Mouse (Mus musculus): ENCODE results near the gene Ubl3.

The Ubl3 gene

DNA sequence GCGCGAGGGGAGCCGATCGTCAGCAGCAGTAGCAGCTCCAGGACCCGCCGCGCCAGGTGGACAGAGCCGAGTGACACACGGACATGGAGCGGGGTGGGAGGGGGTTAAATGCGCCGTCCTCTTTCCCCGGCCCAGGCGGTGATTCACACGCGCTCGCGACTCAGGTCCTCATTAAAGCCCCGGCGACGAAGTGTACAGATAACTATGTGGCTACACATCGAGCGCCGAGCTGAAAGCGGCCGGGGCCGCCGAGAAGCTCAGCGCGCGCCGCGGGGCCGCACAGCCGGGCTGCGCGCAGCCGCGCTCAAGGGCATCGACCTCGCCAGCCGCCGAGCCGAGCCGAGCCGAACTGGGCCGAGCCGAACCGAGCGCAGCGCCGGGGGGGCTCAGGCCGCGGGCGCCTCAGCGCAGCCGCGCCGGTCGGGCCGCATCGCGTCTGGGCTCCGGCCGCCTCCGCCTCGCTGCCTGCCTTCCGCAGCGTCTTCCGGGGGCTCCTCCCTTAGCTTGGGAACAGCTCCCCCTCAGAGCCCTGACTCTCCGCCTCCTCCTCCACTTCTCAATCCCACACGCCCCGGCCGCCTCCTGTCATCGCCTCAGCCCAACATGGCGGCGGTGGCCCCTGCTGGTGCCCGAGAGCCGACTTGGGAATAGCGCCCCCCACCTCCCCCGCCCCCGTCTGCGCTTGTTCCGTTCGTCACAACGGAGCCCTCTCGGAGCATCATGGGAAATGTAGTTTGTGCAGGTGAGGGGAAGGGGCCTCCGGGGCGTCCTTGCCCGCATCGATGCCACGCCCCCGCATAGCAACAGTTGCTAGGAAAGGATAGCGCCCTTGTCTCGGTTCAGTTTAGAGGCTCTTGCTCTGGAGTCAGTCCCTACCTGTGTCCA lies at the start of gene Ubl3:
Ubl3 (minus strand) TSS at position 603 of the 885 bp plus-strand sequence.
- peak; percentile 93 for DNase-seq

DNA sequence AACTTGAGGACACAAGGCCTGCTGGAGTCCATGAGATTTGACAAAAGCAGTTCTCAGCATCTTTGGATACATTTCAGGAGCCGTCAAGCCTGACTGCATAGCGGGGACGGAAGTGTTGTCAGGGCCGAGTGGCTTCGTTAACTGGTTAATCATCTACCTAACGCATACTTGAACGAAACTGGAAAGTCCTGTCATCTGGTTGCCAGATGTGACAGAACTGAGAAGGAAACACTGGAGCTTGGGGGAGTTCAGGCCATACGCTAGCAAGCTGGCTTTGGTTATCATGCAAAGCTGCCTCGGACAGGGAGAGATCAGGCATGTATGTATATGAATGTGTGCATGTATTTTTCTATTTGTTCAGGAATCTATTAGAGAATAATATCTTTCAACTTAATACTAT lies 45.8 kb upstream of the Ubl3 start:
- no peak for DNase-seq

DNA sequence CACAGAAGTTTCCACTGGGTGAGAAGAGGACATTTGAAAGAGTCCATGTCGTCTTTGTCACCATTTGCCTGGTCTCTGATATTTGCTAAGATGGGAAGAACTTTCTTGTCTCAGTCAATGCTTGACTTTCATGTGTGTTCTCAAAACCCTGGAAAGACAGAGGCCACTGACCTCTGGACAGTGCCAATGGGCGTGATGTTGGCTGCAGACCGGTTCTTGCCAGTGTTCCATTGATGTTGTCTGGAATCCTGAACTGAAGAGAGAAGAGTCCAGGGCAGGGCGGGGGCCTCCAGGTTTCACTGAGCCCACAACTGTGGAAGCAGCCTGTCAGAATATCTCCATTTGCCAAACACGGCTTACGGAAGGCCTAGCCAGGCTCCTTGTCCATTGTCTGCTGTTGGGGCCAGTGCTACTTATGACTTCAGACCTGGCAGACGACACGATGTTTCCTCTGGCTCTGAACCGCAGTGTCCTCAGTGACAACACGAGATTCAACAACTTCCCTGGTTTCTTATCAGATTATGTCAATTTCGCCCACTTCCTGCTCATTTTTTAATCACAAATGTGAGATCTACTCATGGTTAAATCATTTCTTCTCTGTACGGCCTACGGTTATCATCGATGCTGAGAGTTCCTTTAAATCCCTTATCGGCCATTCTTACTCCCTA lies 43.6 kb upstream of the Ubl3 start:
- no peak for DNase-seq

DNA sequence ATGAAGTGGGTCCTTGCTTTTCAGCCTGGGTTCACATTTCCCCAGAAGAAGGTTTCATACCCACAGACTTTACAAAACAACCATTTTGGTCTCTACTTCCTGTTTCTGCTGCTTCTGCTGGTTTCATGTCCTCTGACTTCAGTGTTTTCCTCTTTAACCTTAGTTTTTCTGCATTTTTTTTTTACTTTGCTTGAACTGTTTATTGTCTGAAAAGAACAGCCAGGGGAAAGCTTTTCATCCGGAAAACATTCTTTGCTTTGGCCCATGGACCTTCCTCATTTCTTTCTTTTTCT lies 42.8 kb upstream of the Ubl3 start:
- DNase-seq, result no peak

DNA sequence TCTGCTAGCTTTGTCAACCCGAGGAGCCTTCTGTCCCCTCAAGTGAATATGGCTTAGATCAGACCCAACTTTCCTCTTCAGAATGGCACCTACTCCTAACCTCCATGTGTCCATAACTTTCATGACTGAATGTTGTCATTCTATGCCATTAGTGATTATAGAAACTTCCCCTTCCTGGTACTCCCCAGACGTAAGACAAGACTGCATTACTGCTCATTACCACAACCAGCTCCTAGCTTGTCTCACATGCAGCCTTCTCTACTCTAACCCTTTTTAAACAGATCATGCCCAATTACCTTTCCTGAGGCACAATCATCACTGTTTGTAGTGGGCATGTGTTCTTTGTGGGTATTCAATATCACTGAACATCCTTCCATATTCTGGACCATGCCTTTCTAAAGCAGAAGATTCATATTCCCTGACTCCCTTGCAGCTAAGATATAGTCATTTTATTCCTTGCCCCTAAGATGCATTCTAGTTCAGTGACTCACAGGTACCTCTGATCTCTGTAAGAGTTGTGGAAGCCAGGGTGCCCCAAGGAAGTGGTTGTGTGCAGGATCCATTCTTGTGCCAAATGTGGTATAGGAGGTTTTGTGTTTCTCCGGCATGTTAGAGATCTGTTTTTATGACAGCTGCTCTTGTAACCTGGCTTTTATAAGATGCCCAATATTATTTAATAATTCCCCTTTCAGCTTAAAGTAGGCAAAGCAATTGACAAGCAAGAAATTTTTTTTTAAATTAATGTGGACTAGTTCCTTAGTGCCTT lies 42.3 kb upstream of the Ubl3 start:
- DNase-seq, result no peak

DNA sequence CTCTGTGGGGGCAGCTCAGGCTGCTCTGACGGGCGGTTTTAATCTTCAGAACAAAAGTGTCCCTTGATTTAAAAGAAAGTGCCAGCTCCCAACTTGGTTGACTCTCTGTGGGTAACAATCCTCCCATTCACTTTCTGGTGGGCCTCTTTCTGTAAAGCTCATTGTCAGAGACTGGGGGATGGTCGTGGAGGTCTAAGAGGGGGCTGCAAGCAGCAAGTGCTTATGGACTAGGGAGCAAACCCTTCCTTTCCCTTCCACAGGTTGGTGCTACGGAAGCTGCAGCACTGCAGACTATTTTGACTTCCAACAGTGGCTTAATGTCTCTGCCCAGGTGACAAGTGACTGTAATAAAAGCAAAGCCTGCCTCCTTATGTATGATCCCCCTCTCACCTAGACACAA lies 41.0 kb upstream of the Ubl3 start:
- DNase-seq, result no peak

DNA sequence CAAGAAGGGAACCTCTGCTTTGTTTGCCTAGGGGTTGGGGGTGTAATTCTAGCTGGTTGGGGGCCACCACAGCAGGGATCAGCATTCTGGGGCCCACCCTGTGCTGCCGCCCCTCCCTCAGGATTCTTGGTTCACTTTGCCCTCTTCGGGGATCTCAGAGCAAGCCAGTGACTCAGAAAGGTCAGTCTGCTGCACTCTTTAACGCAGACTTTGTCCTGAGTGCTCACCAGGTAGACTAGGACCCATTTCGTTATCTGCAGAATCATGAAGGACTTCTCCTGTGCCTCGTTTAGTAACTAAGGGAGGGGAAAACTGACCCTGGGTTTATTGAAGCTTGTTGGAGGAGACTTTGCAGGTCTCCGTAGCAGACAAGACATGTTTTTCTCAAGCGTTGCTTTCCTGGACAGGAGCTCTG lies 38.9 kb upstream of the Ubl3 start:
- no peak for DNase-seq

DNA sequence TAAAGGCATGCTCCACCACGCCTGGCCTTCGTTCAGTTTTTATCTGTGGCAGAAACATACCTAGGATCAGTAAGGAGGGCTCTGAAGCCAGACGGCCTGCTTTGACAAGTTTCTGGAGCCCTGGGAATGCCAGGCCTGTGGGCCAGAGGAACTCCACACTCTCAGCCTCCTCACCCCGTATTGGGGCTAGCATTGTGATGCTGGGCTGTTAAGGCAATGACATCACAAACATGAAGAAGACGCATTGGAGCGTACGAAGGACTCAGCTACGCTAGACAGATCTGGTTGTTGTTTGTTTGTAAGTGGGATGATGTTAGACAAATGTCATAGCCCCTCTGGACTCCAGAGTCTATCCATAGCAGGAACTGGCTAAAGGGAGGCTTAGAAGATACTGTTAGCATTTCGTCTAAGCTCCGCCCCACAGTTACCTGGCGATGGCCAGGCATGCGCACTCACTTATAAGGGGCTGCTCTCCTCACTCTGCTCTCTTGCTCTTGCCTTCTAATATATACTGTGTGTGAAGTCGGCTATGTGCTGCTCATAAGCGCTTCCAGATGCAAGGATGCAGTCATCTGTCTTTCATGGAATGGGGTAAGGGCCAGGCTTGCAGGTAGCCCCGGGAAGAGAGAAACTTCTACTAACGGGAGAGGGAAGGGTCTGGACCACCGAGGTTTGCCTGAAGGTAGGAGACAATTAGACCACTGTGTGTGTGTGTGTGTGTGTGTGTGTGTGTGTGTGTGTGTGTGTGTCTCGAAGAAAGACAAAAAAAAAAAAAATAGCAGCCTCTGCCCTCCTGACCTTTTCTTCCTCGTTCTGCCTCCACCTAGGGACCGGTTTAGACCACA lies 38.2 kb upstream of the Ubl3 start:
- no peak for DNase-seq

DNA sequence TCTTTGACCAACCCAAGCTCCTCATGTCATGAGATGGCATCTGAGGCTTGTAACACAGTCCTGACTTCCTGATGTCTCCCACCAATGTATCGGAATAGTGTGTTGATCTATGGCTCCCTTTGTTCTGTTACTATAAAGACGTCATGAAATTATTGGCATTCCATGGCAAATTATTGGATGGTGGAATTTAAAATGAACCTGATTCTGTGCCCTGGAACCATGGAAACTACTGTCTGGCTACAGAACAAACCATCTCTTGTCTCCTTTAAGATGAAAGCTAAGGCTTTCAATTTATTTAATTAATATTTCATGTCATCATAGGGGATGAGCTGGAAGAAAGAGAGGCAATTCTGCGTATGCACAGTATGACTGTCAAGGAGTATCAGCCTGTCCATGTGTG lies 36.4 kb upstream of the Ubl3 start:
- DNase-seq, result no peak

DNA sequence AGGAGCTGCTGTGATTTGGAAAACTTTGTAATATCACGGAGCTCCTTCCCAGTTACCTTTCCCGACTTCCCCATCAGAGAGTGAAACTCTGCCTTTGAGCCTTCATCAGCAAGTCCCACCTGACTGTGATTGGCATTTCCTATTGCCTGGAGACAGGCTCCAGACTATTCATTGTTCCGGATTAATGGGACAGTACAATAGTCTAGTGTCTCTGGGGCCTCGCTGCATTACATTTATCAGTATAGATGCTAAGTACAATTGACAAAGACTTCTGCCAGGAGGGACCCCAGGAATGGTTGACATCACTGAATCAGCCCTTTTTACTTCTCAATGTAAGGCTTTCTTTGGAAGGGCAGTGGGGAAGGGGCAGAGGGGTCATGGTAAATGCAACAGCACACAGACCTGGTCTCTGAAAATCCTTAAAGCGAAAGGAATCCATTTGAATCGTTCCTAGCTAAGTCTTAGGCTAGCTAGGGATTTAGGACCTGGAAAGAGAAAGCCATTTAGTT lies 35.6 kb upstream of the Ubl3 start:
- no peak for DNase-seq

DNA sequence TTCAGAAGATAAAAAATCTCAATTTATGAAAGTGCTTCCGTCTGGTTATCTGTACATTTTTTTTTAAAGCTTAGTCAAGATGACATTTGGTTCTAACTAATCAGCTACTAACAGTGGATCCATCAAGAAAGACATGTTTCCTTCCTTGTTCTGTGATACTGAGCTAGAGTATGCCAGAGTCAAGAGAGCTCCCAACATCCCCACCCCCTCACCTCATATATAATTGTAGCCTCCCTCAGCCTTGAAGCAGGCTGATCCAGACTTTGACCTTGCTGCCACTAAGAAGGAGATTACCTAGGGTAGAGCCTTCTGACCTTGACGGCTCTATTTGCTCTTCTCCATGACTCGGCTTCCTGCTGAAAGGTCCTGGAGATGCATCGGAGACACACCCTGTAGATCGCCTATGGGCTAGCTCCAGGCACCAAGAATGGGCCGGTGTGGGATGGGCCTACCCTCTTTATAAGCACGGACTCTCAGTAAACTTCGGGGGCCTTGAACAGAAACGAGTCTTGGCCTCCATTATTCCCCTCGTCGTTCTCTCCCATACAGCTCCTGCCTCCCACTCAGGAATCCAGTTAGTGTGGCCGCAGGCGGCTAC lies 27.9 kb upstream of the Ubl3 start:
- no peak for DNase-seq

DNA sequence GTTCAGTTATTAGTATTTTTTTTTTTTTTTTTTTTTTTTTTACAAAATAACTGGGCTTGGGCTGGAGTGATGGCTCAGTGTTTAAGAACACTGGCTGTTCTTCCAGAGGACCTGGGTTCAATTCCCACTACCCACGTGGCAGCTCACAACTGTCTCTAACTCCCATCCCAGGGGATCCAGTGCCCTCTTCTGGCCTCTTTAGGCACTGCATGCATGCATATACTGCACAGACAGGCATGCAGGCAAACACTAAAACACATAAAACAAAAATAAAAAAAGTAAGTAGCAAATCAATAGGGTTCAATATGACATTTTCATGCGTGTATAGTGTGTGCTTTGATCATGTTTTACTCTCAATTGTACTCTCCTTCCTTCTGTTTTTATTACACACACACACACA lies 26.6 kb upstream of the Ubl3 start:
- no peak for DNase-seq

DNA sequence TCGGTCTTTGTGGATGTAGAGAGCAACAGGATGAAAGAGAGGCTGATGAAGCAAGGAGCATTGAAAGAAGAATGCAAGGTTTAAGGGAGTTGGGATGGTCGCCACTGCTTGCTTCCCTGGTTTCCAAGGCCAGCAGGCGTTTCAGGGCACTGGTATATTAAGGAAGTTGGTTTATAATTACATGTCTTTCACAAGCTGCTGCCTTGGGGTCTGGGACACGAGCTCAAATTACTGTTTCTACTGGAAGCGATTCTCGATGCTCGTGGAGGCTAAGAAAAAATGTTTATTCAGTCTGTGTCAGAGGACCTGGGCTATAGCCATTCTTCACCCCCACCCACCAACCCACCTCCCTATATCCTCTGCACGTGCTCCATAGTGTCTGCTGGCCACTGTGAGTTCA lies 25.8 kb upstream of the Ubl3 start:
- no peak for DNase-seq

DNA sequence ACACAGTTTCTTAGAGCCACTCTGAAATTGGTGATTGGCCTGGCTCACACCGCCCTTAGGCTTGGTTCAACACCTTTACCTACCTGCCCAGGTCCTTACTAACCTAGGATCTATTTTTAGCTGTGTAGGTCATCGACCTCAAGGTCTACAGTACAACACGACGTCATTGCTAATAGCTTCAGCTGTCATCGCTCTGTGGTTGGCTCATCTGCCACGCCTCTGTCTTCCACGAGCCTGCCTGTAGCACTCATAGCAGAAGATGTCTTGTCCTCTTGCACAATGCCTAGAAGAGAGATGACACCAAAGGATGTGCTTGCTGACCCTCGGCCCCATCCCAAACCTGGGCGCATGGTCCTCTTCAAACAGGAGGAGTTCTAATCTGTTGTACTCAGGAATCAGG lies 24.7 kb upstream of the Ubl3 start:
- no peak for DNase-seq

DNA sequence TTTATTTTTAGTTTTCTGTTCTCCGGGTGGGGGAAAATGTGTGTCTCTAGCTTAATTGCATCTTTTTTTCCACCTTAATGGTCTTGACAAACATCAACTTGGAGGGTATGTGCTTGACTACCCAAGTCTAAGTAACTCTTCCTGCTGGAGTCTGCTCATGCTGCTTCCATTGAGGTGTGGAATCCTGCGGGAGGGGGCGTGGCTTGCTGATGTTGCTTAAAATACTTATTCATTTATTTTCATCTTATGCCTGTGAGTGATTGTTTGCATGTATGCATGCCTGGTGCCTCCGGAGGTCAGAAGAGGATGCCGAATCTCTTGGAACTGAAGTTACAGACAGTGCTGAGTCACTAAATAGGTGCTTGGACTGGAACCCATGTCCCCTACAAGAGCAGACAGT lies 22.6 kb upstream of the Ubl3 start:
- no peak for DNase-seq

DNA sequence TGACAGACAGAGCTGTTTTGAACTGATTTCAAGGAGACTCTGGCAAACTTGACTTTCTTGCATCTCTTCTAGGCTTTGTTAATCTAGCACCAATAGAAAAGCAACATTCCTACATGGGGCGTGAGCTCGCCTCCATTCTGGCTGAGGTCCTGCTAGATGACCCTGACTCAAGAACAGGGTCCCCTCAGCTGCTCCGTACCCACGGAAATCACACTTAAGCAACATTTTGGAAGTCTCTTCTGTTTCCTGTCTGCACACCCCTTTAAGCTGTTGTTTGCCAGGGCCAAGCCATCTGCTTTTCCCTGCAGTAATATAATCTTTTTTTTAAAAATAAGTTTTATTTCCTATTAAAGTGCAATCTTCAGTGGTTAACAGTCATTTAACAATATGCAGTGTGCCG lies 20.1 kb upstream of the Ubl3 start:
- DNase-seq, result no peak

DNA sequence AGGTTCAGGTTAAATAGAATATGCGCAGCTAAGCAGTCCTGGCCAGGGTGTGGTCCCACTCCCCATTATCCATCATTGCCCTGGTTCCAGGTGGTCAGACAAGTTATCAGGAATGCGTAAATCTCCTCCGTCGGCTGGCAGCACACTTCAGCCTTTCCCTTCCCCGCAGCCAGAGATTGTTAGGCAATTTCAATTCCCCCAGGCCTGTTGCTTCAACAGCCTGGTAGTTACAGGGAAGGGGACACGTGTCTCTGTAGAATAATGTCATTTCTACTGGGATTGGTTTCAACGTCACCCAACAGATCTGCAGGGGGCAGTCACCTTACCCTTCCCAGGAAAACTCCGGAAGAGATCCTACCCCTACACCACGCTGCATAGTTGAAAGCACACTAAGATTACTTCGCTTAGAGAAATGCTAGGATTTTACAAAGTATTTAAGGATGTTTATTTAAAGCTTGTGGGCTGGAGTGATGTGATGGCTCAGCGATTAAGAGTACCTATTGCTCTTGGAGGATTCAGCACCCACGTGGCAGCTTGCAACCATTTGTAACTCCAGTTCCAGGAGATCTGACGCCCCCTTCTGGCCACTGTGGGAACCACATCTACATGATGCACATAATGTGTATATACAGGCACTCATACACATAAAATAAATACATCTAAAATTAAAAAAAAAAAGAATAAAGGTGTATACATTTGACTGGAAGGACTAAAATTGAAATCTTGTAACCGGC lies 18.1 kb upstream of the Ubl3 start:
- no peak for DNase-seq

DNA sequence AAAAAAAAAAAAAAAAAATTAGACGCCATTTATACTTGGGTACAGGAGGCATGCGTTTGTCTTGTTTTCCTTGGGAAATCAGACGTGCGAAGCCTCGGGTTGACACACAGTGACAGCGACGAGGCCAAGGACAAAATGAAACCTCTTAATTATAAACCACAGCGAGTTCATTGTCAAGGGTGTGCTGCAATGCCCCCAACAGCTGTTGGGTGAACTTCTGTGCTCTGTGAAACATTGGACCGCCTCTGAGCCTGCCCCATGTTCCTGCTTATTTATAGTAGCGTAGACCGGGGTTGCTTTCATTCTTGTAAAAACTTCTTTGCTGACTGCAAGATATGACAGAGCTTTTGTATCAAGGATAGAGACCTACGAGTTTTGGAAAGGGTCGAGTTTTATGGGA lies 16.9 kb upstream of the Ubl3 start:
- DNase-seq, result no peak

DNA sequence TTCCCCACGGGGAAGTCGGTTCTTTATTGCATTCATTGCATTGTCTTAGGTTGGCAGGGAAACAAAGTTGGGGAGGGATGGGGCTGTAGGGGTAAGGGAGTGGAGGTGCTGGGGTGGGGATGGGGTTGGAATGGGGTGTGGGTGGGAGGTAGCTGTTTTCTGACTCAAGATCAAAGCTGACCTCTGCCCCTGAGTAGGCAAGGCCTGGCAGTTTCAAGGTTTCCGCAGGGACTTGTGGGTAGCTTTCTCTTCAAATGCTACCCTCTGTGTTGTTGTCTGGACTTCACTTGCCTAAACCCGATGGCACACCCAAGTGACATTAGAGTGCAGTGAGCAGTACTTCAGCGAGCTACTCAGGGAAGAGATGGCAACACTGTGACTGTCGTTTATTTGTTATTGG lies 13.0 kb upstream of the Ubl3 start:
- no peak for DNase-seq

DNA sequence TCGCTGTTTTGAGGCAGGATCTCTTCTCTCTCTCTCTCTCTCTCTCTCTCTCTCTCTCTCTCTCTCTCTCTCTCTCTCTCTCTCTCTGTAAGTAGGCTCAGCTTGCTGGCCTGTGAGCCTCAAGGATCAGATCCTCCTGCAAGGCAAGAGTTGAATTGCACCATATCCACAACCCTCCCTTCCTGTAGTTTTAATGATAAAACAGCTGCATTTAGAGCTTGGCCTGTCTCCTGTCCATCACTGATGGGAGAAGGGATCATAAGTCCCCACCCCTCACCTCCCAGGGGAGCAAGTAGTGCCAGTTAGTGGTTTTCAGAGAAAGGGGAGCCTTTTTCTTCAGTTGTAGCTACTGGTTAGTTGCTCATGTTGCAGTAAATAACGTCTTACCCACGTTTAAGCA lies 11.5 kb upstream of the Ubl3 start:
- no peak for DNase-seq

DNA sequence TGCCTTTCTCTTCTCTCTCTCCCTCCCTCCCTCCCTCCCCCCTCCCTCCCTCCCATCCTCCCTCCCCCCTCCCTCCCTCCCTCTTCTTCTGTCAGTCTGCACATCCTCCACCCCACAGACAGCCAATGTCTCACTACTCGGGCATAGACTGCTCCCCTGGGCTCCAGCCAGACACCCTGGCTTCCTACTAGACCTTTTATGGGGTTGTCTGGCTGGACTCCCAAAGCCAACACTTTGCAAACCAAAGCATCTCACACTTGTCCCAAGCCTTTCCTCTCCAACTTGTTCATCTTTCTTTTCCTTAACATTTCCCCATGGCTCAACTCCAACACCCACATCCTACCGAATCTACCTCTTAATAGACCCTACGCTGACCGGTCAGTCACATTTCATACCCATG lies 10.7 kb upstream of the Ubl3 start:
- no peak for DNase-seq

DNA sequence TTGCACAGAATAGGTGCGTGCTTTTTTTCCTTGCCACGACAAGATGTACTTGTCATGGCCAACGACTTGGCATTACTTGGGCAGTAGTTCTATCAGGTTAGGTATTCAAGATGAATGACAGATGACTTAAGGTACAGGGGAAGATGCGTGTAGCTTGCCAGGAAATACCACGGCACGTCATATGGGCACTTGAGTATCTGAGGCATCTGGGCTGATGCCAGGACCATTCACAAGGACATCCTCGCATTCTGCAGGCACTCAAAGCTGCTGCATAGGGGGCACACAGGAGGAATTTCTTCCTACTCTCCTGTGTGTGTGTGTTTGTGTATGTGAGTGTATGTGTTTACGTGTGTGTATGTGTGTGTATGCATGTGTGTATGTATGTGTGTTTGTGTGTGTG lies 9.6 kb upstream of the Ubl3 start:
- no peak for DNase-seq
